Mouse (Mus musculus) kidney, embryonic 15.5 days (tissue): Measurements from ENCODE around the gene Izumo1. TPM values are rescaled to one million over a fixed set of nuclear protein-coding genes. Genes with fewer than 3 reads are reported as not detected.

ENCODE experiments used
- polyA plus RNA-seq: library from polyadenylated mRNA; unstranded; fragments of >200 nt; fragmentation: Nextera tagmentation; extraction: Ambion mirVana; gene quantifications from 2 replicates; pipeline ENCODE4 v1.2.1, GENCODE M21; 2015

The Izumo1 gene
- polyA plus RNA-seq, 1 experiment from 2014 or later, result 0.14 TPM

Other genes with a start within 250 kb of the Izumo1 start
- 225 and 242 TPM in 2 replicates for gene Snrnp70, start 226.1 kb upstream of the Izumo1 start, polyA plus RNA-seq
- gene Kcna7, start 216.2 kb upstream of the Izumo1 start, polyA plus RNA-seq, result not detected in 2 replicates
- 1.1 and 1.4 TPM in 2 replicates for gene Ntf5, start 208.1 kb upstream of the Izumo1 start, polyA plus RNA-seq
- not detected in 2 replicates for gene Lhb, start 201.0 kb upstream of the Izumo1 start, polyA plus RNA-seq
- 37.6 and 40.8 TPM in 2 replicates for gene Gys1, start 187.0 kb upstream of the Izumo1 start, polyA plus RNA-seq
- gene Ruvbl2, start 183.7 kb upstream of the Izumo1 start, polyA plus RNA-seq, result 165 and 167 TPM in 2 replicates
- gene Ftl1, start 161.9 kb upstream of the Izumo1 start, polyA plus RNA-seq, result 4,509 and 4,690 TPM in 2 replicates
- 184 and 195 TPM in 2 replicates for gene Bax, start 154.9 kb upstream of the Izumo1 start, polyA plus RNA-seq
- 1.0 and 1.1 TPM in 2 replicates for gene Tulp2, start 139.9 kb upstream of the Izumo1 start, polyA plus RNA-seq
- not detected in 2 replicates for gene Gm45808, start 135.0 kb upstream of the Izumo1 start, polyA plus RNA-seq
- 3.3 and 3.5 TPM in 2 replicates for gene Dhdh, start 133.0 kb upstream of the Izumo1 start, polyA plus RNA-seq
- 221 and 252 TPM in 2 replicates for gene Nucb1, start 111.4 kb upstream of the Izumo1 start, polyA plus RNA-seq
- gene Ppp1r15a, start 95.5 kb upstream of the Izumo1 start, polyA plus RNA-seq, result 18.6 and 24.7 TPM in 2 replicates
- 4.5 and 5.1 TPM in 2 replicates for gene Plekha4, start 95.5 kb upstream of the Izumo1 start, polyA plus RNA-seq
- gene Hsd17b14, start 66.9 kb upstream of the Izumo1 start, polyA plus RNA-seq, result 11.8 and 14.8 TPM in 2 replicates
- 75.4 and 78.5 TPM in 2 replicates for gene Bcat2, start 51.7 kb upstream of the Izumo1 start, polyA plus RNA-seq
- gene Fgf21, start 6.3 kb upstream of the Izumo1 start, polyA plus RNA-seq, result 0.32 TPM in 1 of 2 replicates, not detected in the other
- gene Fut1, start 4.5 kb upstream of the Izumo1 start, polyA plus RNA-seq, result 0.06 and 0.21 TPM in 2 replicates
- 16.1 and 18.0 TPM in 2 replicates for gene Rasip1, start 5.7 kb downstream of the Izumo1 start, polyA plus RNA-seq
- gene Mamstr, start 18.2 kb downstream of the Izumo1 start, polyA plus RNA-seq, result 7.5 and 9.0 TPM in 2 replicates
- gene Fut2, start 44.6 kb downstream of the Izumo1 start, polyA plus RNA-seq, result 0.42 and 3.7 TPM in 2 replicates
- gene Ntn5, start 62.2 kb downstream of the Izumo1 start, polyA plus RNA-seq, result 0.21 and 0.24 TPM in 2 replicates
- gene Sec1, start 72.6 kb downstream of the Izumo1 start, polyA plus RNA-seq, result 0.19 and 0.29 TPM in 2 replicates
- gene Car11, start 78.0 kb downstream of the Izumo1 start, polyA plus RNA-seq, result 8.6 and 8.8 TPM in 2 replicates
- gene Dbp, start 83.3 kb downstream of the Izumo1 start, polyA plus RNA-seq, result 3.7 and 4.7 TPM in 2 replicates
- 1,132 and 1,166 TPM in 2 replicates for gene Rpl18, start 93.6 kb downstream of the Izumo1 start, polyA plus RNA-seq
- 28.1 and 33.7 TPM in 2 replicates for gene Sphk2, start 96.2 kb downstream of the Izumo1 start, polyA plus RNA-seq
- gene Fam83e, start 99.4 kb downstream of the Izumo1 start, polyA plus RNA-seq, result 1.4 and 2.5 TPM in 2 replicates
- gene Spaca4, start 104.0 kb downstream of the Izumo1 start, polyA plus RNA-seq, result not detected in 2 replicates
- 2.5 and 3.1 TPM in 2 replicates for gene Lmtk3, start 161.9 kb downstream of the Izumo1 start, polyA plus RNA-seq
- 2.8 and 3.2 TPM in 2 replicates for gene Sult2b1, start 162.9 kb downstream of the Izumo1 start, polyA plus RNA-seq
- 130 and 132 TPM in 2 replicates for gene Cyth2, start 192.8 kb downstream of the Izumo1 start, polyA plus RNA-seq
- gene Kcnj14, start 203.0 kb downstream of the Izumo1 start, polyA plus RNA-seq, result 1.4 and 1.6 TPM in 2 replicates
- gene Grwd1, start 209.1 kb downstream of the Izumo1 start, polyA plus RNA-seq, result 82.5 and 86.3 TPM in 2 replicates